Mouse (Mus musculus) lung, embryonic 15.5 days (tissue): ENCODE data around the gene Ppcdc. TPM values are rescaled to one million over a fixed set of nuclear protein-coding genes. Genes with fewer than 3 reads are reported as not detected.

Experiments used
- ATAC-seq: fragments of 200-750 bp; cut with Nextera tagmentation; 2 replicates; pipeline ENCODE4 v1.8.0; 2017; ENCODE audit warnings: moderate number of reproducible peaks, borderline replicate concordance; ENCODE audit not compliant: low FRiP score, low TSS enrichment; ENCODE audit errors: extremely low read depth
- H3K27ac ChIP-seq: fragments of 300-500 bp; sonication (generic); 2 replicates; pipeline ENCODE4 v1.5.1; 2015; ENCODE audit warnings: moderate library complexity, mild to moderate bottlenecking, inconsistent platforms
- H3K27me3 ChIP-seq: fragments of 300-500 bp; sonication (generic); 2 replicates; pipeline ENCODE4 v1.6.1; 2015; ENCODE audit warnings: inconsistent platforms
- H3K36me3 ChIP-seq: fragments of 300-500 bp; sonication (generic); 2 replicates; pipeline ENCODE4 v1.6.1; 2015; ENCODE audit warnings: inconsistent platforms
- H3K4me1 ChIP-seq: fragments of 300-500 bp; sonication (generic); 2 replicates; pipeline ENCODE4 v1.6.1; 2015; ENCODE audit warnings: inconsistent platforms
- H3K4me2 ChIP-seq: fragments of 300-500 bp; sonication (generic); 2 replicates; pipeline ENCODE4 v1.6.1; 2015; ENCODE audit warnings: inconsistent platforms, mild to moderate bottlenecking, moderate library complexity
- H3K4me3 ChIP-seq: fragments of 300-500 bp; sonication (generic); 2 replicates; pipeline ENCODE4 v1.5.1; 2015; ENCODE audit warnings: mild to moderate bottlenecking, inconsistent platforms
- H3K9ac ChIP-seq: fragments of 300-500 bp; sonication (generic); 2 replicates; pipeline ENCODE4 v1.6.1; 2015; ENCODE audit warnings: inconsistent platforms
- H3K9me3 ChIP-seq: fragments of 300-500 bp; sonication (generic); 2 replicates; pipeline ENCODE4 v1.6.1; 2016; ENCODE audit warnings: inconsistent platforms
- WGBS: fragments of 180-500 bp; shearing (Covaris S2); methylation state at CpG from one replicate; pipeline ENCODE4 v1.1.7; 2015; 5-methylcytosine and 5-hydroxymethylcytosine counted together
- polyA plus RNA-seq: library from polyadenylated mRNA; unstranded; fragments of >200 nt; fragmentation: Nextera tagmentation; extraction: Ambion mirVana; gene quantifications from 2 replicates; pipeline ENCODE4 v1.2.1, GENCODE M21; 2015

Gene Ppcdc
- polyA plus RNA-seq, 1 experiment from 2014 or later: 27.5 TPM

DNA sequence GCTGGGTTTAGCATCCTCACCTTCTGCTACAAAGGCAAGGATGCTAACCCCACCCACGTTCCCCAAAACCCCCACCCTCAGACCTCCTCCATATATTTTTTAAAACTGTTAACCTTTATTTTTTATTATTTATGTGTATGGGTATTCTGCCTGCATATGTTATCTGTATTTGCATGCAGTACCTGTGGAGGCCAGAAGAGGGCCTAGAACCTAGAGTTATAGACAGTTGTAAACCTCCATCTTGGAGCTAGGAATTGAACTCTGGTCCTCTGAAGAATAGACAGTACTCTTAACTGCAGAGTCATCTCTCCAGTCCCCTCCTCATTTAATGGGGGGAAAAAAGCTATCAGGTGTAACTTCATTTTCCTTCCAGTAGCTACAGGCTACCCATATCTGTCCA is 9.8 kb upstream of the Ppcdc start:
- ATAC-seq: no peak
- H3K9me3 ChIP-seq: no peaks in the 10 kb centered on the region
- no peaks in the 10 kb centered on the region for H3K27me3 ChIP-seq
- H3K27ac ChIP-seq: no peak overlapping the region
- 61% methylated on average over 1 of the region's 1 CpGs for WGBS
- no peak overlapping the region for H3K9ac ChIP-seq
- no peaks in the 10 kb centered on the region for H3K4me1 ChIP-seq
- H3K4me3 ChIP-seq: no peak overlapping the region
- H3K4me2 ChIP-seq: no peak overlapping the region
- no peaks in the 10 kb centered on the region for H3K36me3 ChIP-seq

DNA sequence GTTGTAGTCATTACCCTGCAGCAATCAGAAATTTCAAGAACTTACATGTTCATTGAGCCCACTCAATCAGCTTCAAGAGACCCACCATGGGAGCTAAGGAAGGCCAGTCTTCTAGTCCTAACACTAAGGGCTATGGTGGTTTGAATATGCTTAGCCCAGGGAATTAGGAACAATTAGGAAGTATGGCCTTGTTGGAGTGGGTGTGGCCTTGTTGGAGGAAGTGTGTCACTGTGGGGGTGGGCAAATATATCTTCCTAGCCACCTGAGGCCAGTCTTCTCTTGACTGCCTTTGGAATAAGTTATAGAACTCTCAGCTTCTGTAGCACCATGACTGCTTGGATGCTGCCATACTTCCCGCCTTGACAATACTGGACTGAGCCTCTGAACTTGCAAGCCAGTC is 696 bp upstream of the Ppcdc start:
- WGBS: 88% methylated on average over 1 of the region's 1 CpGs
- no peak overlapping the region for H3K4me3 ChIP-seq
- H3K27me3 ChIP-seq: no peaks in the 10 kb centered on the region
- no peak overlapping the region for H3K9ac ChIP-seq
- peaks cover 8% of the 10 kb centered on the region for H3K4me1 ChIP-seq
- no peaks in the 10 kb centered on the region for H3K9me3 ChIP-seq
- no peak overlapping the region for H3K4me2 ChIP-seq
- ATAC-seq: no peak
- no peak overlapping the region for H3K27ac ChIP-seq
- H3K36me3 ChIP-seq: no peaks in the 10 kb centered on the region

DNA sequence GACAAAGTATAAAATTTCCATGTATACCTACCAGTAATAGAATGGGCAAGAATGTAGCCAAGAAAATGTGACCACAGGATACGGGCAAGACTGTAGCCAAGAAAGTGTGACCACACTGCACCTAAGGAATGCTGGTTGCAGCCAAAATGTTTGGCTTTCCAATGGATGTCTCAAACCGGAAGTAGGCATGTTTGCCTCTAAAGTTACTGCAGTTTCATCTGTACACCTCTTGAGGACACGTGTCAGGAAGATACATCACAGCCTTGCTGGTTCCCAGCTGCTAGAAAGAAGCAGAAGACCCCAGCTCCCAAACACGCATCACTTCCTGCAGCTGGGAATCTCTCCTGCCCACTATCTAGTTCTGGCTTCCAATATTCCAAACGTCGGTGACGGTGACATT is 841 bp downstream of the Ppcdc start:
- Histone ChIP-seq H3K36me3 (no peaks in the 10 kb centered on the region), H3K27me3 (no peaks in the 10 kb centered on the region), H3K27ac (peak overlapping the region; percentile 65), H3K4me2 (peak overlapping the region; percentile 84), H3K4me1 (peaks cover 8% of the 10 kb centered on the region), H3K4me3 (peak overlapping the region; percentile 58), H3K9me3 (no peaks in the 10 kb centered on the region), H3K9ac (peak overlapping the region; percentile 71)
- ATAC-seq: no peak
- WGBS: 26% methylated on average over 7 of the region's 7 CpGs

DNA sequence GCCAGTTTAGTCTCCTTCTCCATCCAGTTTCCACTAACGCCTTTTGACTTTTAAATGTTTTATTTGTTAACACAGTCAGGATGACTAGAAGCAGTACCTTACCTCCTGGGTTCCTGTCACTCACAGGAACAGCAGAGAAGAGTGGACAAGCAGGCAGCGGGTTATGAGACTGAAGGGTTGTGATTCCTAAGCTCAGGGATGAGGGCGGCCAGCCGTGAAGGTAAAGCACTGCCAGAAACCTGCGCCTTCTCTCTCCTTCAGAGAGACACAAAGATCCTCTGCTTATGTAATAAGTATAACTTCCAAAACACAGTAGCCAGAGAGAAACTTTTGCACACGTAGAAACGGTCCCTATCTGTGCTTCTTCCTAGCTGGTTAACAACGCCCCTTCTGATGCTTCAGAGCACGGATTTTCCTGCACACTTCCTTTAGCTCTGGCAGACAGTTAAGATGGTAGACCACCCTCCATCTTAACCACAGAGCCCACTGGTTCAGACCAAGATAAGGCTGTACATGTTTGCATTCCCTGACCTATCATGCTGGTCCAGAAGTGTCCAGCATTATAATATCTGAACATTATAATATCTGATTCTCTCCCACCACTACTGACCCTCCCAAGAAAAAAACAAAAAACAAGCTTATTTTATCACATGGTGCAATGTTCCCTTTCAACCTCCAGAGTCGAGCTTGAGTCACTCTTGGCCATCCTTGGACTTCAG is 1.9 kb downstream of the Ppcdc start:
- 64% methylated on average over 10 of the region's 10 CpGs for WGBS
- no peaks in the 10 kb centered on the region for H3K27me3 ChIP-seq
- no peak overlapping the region for H3K4me3 ChIP-seq
- H3K27ac ChIP-seq: no peak overlapping the region
- H3K9ac ChIP-seq: no peak overlapping the region
- H3K4me1 ChIP-seq: peaks cover 14% of the 10 kb centered on the region
- H3K4me2 ChIP-seq: no peak overlapping the region
- ATAC-seq: no peak
- no peaks in the 10 kb centered on the region for H3K36me3 ChIP-seq
- H3K9me3 ChIP-seq: no peaks in the 10 kb centered on the region

DNA sequence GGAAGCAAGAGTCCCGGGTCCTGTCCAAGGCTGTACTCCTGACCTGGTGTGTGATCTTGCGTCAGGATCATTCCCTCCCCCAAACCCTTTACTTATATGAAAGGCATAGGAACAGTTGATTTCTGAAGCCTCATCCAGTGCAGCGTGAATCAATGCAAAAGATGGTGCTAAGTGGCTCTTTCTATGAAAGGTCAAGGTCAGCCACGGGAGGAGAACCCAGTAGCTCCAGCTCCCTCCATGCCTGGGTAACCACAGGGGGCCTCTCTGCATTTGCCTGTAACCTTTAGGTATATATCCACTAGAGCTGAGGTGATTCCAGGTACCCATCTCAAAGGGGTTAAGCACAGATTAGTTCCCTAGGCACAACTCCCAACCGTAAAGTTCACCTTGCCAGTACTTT is 3.8 kb downstream of the Ppcdc start:
- ATAC-seq: no peak
- Histone ChIP-seq H3K4me2 (no peak overlapping the region), H3K27me3 (no peaks in the 10 kb centered on the region), H3K9ac (no peak overlapping the region), H3K9me3 (no peaks in the 10 kb centered on the region), H3K36me3 (no peaks in the 10 kb centered on the region), H3K4me1 (peaks cover 20% of the 10 kb centered on the region), H3K27ac (no peak overlapping the region), H3K4me3 (no peak overlapping the region)
- WGBS: 83% methylated on average over 5 of the region's 5 CpGs

DNA sequence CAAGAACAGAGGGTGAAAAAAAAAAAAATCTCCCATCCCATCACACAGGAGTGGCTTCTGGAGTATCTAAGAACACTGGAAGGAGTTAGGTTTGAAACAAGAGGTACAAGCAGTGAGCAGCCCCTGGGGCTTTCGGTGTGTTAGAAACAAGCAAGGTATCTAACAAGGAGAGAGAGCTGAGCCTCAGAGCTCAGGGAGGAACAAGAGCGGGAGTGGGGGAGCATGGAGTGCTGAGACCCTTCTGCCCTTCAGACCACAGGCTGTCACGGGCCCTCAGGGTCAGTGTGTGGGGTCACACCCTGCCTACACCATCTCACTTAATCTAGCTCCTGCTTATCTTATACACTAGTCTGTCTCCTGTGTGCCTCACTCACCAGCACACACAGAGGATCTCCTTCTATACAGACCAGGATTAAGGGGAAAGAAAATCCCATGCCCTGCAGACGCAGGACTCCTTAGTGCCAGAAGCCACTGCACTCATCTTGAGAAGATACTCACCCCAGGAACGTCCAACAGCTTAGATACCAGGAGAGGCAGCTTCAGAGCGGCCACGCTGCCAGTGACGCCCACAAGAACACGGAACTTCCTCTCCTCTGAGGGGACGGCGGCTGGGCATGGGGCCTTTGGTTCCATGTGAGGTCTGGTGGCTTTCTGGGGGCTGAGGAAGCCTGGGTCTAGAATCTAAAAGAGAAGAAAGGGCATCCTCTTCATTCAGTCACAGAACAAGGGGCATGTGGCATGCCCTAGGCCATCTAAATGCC is 5.3 kb downstream of the Ppcdc start:
- Histone ChIP-seq H3K4me2 (no peak overlapping the region), H3K27ac (no peak overlapping the region), H3K27me3 (no peaks in the 10 kb centered on the region), H3K9ac (no peak overlapping the region), H3K4me3 (no peak overlapping the region), H3K4me1 (peaks cover 20% of the 10 kb centered on the region), H3K36me3 (no peaks in the 10 kb centered on the region), H3K9me3 (no peaks in the 10 kb centered on the region)
- no peak for ATAC-seq
- WGBS: 78% methylated on average over 11 of the region's 11 CpGs

DNA sequence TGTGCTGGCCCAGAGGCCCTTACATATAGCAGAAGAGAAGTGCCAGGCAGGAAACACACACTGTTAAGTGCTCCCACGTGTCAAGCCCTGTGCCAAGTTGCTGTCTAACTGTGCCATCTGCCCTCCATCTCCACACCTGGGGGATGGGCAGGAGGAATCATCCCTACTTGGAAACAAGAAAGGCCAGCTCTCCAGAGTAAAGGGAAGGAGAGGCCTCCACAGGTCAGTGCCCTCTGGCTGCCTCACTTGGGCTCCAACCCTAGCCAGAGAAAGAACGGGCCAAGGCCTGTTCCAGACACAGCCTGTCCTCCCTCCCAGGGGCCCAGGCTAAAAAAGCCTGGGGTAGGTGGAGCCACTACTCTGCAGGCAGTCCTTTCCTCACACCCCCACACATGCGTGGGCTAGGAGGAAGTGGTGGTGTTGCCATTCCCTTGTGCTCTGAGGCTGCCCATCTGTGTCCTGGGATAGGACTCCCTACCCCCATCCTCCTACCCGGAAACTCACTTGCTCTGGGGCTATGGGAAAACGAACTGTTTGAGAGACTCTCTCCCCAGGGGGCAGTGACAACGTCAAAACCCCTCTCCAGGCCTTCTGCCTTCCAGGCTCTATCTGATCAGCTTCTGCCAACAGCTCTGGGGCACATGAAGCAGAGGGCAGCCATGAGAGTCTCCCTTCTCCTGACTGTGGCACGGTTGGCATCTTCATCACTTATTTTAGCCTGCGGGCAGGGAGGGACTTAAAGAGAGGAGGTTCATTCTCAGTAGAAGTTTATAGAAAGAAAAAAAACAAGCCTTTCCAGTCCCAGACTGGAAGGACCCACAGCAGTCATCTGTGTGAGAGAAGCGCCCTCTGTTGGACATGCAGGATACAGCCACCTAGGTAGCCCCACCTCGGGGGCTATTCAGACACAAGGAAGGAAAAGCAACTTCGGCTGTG is 6.6 kb downstream of the Ppcdc start:
- peak overlapping the region; percentile 76 for H3K27ac ChIP-seq
- no peaks in the 10 kb centered on the region for H3K36me3 ChIP-seq
- H3K27me3 ChIP-seq: no peaks in the 10 kb centered on the region; the same call in 1 of the 2 replicates
- H3K9ac ChIP-seq: peak overlapping the region; percentile 15; the same call in 1 of the 2 replicates
- H3K4me3 ChIP-seq: no peak overlapping the region
- 7% methylated on average over 11 of the region's 11 CpGs for WGBS
- no peaks in the 10 kb centered on the region for H3K9me3 ChIP-seq
- H3K4me2 ChIP-seq: no peak overlapping the region
- ATAC-seq: peak; percentile 79
- H3K4me1 ChIP-seq: peaks cover 16% of the 10 kb centered on the region

DNA sequence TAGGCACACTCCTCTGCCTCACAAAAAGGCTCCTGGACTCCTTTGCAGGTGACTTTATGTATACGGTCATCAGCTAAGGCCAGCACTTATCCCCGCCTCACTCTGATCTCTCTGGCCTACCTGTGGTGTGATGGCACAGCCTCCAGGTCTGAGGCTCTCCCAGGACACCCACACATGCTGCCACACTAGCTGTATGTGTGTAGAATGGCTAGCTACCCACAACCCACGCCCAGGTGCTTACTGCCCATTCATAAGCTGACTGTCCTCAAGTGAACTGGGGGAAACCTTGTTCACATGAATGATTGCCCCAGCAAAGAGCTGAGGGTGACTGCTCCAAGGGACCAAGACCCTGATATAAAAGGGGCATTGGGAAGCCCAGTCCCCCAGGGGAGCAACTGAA is 7.4 kb downstream of the Ppcdc start:
- Histone ChIP-seq H3K4me1 (peaks cover 16% of the 10 kb centered on the region), H3K9ac (no peak overlapping the region)
- 86% methylated on average over 3 of the region's 3 CpGs for WGBS

DNA sequence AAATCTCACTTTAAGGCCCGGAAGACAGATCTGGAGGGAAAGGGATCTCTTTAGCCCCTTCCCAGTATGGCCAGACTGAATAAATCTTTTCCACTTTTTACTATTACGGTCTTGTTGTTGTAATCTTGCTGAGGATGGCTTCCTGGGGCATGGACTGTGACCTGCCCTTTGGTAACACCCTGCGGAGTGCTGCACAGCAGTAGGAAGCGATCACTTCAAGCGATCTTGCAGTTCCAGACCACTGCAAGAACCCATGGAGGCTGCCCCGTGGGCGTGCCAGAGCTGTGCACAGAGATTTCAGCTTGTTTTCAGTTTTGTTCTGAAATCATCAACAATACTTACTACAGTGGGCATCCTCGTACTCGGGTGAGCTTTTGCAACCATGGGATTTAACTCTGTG is 8.7 kb downstream of the Ppcdc start:
- 64% methylated on average over 9 of the region's 9 CpGs for WGBS
- Histone ChIP-seq H3K27ac (no peak overlapping the region), H3K4me2 (no peak overlapping the region), H3K9ac (no peak overlapping the region), H3K4me3 (no peak overlapping the region), H3K27me3 (no peaks in the 10 kb centered on the region; the same call in 1 of the 2 replicates), H3K4me1 (peaks cover 16% of the 10 kb centered on the region), H3K9me3 (no peaks in the 10 kb centered on the region), H3K36me3 (no peaks in the 10 kb centered on the region)
- no peak for ATAC-seq

More for the DNA sequence above, 7.4 kb downstream of the Ppcdc start:
- no peak for ATAC-seq
- Histone ChIP-seq H3K4me2 (no peak overlapping the region), H3K9me3 (no peaks in the 10 kb centered on the region), H3K27me3 (no peaks in the 10 kb centered on the region; the same call in 1 of the 2 replicates), H3K27ac (peak overlapping the region; percentile 76; the same call in 1 of the 2 replicates), H3K4me3 (no peak overlapping the region), H3K36me3 (no peaks in the 10 kb centered on the region)

DNA sequence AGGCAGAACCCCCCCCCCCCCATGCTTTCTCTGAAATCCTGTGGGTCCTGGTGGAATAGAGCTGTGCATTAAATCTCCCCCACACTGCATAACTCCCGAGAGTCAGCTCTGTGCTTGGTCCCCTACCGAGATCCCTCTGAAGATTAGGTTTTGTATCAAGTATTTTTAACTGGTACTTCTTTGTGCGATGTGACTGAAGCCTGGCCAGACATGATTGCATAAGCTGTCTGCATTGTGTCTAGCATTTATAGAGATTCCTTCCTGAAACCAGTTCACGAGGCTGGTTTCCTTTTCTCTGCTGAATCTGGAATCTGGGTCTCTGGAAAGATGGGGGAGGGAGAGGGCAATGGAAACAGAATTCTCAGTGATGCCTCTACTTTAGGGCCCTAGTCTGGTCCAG is 11.5 kb downstream of the Ppcdc start:
- ATAC-seq: no peak
- Histone ChIP-seq H3K4me1 (peaks cover 18% of the 10 kb centered on the region), H3K4me2 (no peak overlapping the region), H3K27ac (no peak overlapping the region), H3K9ac (no peak overlapping the region), H3K27me3 (no peaks in the 10 kb centered on the region; the same call in 1 of the 2 replicates), H3K4me3 (no peak overlapping the region), H3K36me3 (no peaks in the 10 kb centered on the region), H3K9me3 (no peaks in the 10 kb centered on the region)
- WGBS: 28% methylated on average over 4 of the region's 4 CpGs

DNA sequence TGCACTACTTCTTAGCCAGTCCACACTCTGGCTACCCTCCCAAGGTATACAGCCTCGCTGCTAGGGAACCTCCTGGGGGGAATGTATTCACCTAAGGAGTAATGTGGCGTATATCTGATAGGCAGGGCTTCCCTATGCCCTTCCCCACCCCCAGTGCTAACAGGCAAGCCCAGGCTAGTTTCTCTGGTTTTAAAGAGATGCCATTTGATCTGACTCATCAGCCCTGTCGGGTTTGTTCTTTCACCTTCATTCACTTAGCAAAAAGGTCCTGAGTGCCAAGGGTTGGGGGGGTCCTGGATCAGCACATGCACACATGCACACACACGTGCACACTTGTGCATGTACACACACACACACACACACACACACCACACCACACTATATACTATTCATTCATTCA is 12.0 kb downstream of the Ppcdc start:
- Histone ChIP-seq H3K27me3 (no peaks in the 10 kb centered on the region; the same call in 1 of the 2 replicates), H3K9ac (no peak overlapping the region), H3K9me3 (no peaks in the 10 kb centered on the region), H3K4me2 (no peak overlapping the region), H3K36me3 (no peaks in the 10 kb centered on the region), H3K4me3 (no peak overlapping the region), H3K27ac (no peak overlapping the region), H3K4me1 (peaks cover 14% of the 10 kb centered on the region)
- 65% methylated on average over 4 of the region's 4 CpGs for WGBS
- no peak for ATAC-seq
